Mouse (Mus musculus) intestine, embryonic 15.5 days (tissue): ENCODE results near the gene Unc13b. TPM values are rescaled to one million over a fixed set of nuclear protein-coding genes. Genes with fewer than 3 reads are reported as not detected.
A peak's percentile ranks its signal among the peaks of the same experiment; 100 is the strongest.

Experiments
- ATAC-seq: fragments of 200-750 bp; cut with Nextera tagmentation; 2 replicates; pipeline ENCODE4 v1.8.0; 2017; ENCODE audit warnings: moderate TSS enrichment, moderate library complexity
- H3K27ac ChIP-seq: fragments of 300-500 bp; sonication (generic); 2 replicates; pipeline ENCODE4 v1.5.1; 2015; ENCODE audit warnings: mild to moderate bottlenecking, inconsistent platforms
- H3K27me3 ChIP-seq: fragments of 300-500 bp; sonication (generic); replicated peaks from 2 replicates; pipeline ENCODE4 v1.6.1; 2015; ENCODE audit warnings: inconsistent platforms
- H3K36me3 ChIP-seq: fragments of 300-500 bp; sonication (generic); 2 replicates; pipeline ENCODE4 v1.6.1; 2015; ENCODE audit warnings: inconsistent platforms
- H3K4me1 ChIP-seq: fragments of 300-500 bp; sonication (generic); replicated peaks from 2 replicates; pipeline ENCODE4 v1.6.1; 2015; ENCODE audit warnings: inconsistent platforms
- H3K4me2 ChIP-seq: fragments of 300-500 bp; sonication (generic); replicated peaks from 2 replicates; pipeline ENCODE4 v1.6.1; 2015; ENCODE audit warnings: mild to moderate bottlenecking, inconsistent platforms
- H3K4me3 ChIP-seq: fragments of 300-500 bp; sonication (generic); replicated peaks from 2 replicates; pipeline ENCODE4 v1.5.1; 2015; ENCODE audit warnings: inconsistent platforms
- H3K9ac ChIP-seq: fragments of 300-500 bp; sonication (generic); 2 replicates; pipeline ENCODE4 v1.6.1; 2015; ENCODE audit warnings: inconsistent platforms
- H3K9me3 ChIP-seq: fragments of 300-500 bp; sonication (generic); 2 replicates; pipeline ENCODE4 v1.6.1; 2016; ENCODE audit warnings: inconsistent platforms
- WGBS: fragments of 180-500 bp; shearing (Covaris S2); methylation state at CpG from one replicate; pipeline ENCODE4 v1.1.7; 2015; 5-methylcytosine and 5-hydroxymethylcytosine counted together
- polyA plus RNA-seq: library from polyadenylated mRNA; unstranded; fragments of >200 nt; fragmentation: Nextera tagmentation; extraction: Ambion mirVana; gene quantifications from 2 replicates; pipeline ENCODE4 v1.2.1, GENCODE M21; 2015

The Unc13b gene
- polyA plus RNA-seq, 1 experiment from 2014 or later = 6.0 TPM

DNA sequence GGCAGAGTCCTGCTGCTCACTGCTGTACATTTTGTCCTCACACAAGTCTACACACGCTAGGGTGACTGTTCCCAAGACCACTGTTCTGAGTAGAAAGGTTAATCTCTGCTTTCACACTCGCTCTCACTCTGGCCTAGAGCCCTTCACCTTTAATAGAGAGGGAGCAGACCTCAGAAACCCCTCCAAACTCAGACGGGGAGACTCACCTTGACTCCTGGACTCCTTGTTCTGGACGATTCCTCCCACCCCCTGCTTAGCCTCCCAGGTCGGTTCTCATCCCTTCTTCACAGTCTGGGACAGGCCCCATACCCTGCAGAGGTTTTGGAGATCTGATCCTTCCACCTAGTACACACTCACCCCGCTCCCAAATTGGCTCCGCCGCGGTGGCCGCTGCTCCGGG lies 19.1 kb upstream of the Unc13b start:
- peak overlapping the region; percentile 72 for H3K27ac ChIP-seq
- ATAC-seq = peak; percentile 27
- 4% methylated on average over 11 of the region's 11 CpGs for WGBS

DNA sequence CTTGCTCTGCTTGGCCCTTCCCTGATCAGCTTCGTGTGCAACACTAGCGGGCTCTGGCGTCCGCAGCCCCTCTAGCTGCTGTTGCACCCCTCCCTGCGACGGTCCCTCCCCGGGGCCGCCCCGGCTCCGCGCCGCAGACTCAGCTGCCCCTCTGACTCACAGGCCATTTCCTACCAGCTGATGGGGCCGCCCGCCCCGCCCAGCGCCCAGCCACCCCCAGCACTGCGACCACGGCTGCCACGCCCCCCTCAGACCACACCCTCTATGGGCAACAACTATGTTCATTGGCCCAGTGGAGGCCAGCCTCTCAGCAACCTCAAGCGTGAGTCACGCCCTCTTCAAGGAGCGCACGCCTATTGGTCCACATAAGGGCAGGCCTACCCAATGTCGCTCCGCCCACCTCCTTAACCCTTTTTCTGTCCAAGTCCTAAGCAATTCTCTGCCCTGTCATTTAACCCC lies 18.6 kb upstream of the Unc13b start:
- peak overlapping the region; percentile 72 for H3K27ac ChIP-seq
- H3K36me3 ChIP-seq = peaks cover 3% of the 10 kb centered on the region; the same call in 1 of the 2 replicates
- H3K9ac ChIP-seq = peak overlapping the region; percentile 71
- H3K27me3 ChIP-seq = no peaks in the 10 kb centered on the region
- H3K9me3 ChIP-seq = no peaks in the 10 kb centered on the region
- peak overlapping the region; percentile 83 for H3K4me2 ChIP-seq
- peak; percentile 98 for ATAC-seq
- peak overlapping the region; percentile 67 for H3K4me3 ChIP-seq
- 0% methylated on average over 25 of the region's 25 CpGs for WGBS
- peaks cover 23% of the 10 kb centered on the region for H3K4me1 ChIP-seq

More for the DNA sequence above, 19.1 kb upstream of the Unc13b start:
- Histone ChIP-seq H3K27me3 (no peaks in the 10 kb centered on the region), H3K9ac (peak overlapping the region; percentile 71), H3K9me3 (no peaks in the 10 kb centered on the region), H3K4me2 (peak overlapping the region; percentile 83), H3K4me3 (peak overlapping the region; percentile 67), H3K4me1 (peaks cover 19% of the 10 kb centered on the region), H3K36me3 (peaks cover 3% of the 10 kb centered on the region; the same call in 1 of the 2 replicates)

DNA sequence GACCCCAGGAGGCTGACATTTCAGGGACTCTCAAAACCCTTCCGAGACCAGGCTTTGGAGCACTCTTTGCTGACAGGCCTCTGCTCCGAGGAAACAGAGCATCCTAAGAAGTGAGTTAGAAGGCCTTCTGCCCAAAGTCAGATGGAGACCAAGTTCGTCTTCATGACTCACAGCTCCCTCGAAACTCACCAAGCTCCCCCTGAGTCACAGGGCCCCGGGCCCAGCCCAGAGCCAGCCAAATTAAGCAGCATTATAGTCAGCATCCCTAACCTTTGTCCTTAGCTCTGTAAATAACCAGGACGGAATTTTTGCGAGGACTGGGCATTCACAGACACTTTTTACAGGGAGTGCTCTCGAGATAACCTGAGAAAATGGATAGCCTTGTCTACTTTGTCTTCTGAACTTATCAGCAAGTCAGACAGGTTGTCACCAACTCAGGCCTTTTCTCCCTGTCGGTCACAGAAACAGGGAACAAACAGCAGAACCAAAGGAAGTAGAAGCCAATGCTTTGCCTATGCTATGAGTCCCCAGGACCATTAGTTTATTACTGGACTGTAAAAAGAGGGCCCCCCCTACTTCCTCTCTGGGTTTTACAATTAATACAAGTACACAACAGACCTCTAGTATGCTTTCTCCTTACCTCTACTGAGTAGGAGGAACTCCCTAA lies 17.7 kb upstream of the Unc13b start:
- Histone ChIP-seq H3K9ac (no peak overlapping the region), H3K27ac (no peak overlapping the region), H3K36me3 (peaks cover 3% of the 10 kb centered on the region; the same call in 1 of the 2 replicates), H3K4me1 (peaks cover 23% of the 10 kb centered on the region), H3K4me2 (no peak overlapping the region), H3K4me3 (no peak overlapping the region), H3K27me3 (no peaks in the 10 kb centered on the region), H3K9me3 (no peaks in the 10 kb centered on the region)
- 69% methylated on average over 9 of the region's 9 CpGs for whole genome bisulfite sequencing
- ATAC-seq = no peak

DNA sequence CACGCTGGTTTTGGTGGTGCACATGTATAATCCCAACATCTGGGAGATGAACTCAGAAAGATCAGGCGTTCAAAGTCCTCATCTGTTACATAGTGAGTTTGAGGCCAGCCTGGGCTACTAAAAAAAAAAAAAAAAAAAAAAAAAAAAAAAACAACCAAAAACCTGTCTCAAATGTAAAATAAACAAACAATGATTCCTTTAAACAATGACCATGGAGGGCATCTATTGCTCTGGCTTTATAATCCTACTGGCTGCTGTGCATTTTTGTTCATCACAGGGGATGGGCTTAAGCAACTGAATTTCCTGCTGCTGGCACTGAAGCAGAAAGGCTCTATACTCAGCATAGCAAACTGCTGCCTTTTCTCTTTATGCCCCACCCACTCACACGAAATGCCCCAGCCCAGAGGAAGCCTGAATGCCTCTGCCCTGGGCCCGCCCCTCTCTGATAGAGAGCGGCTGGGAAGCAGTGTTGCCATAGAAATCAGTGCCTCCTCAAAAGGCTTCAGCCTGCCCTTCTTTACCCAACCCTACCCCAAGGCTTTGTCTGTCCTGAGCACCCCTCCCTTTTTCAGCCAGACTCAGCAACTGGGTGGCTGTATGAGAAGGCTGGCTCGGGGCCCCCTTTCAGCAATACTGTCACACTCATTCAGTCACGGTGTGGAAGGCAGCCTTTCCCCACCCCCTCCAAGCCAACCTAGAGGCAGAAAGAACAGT lies 15.0 kb upstream of the Unc13b start:
- H3K4me2 ChIP-seq = peak overlapping the region; percentile 47
- H3K4me1 ChIP-seq = peaks cover 20% of the 10 kb centered on the region
- no peak overlapping the region for H3K4me3 ChIP-seq
- ATAC-seq = peak; percentile 6; the same call in 1 of the 2 replicates
- H3K9me3 ChIP-seq = no peaks in the 10 kb centered on the region
- no peaks in the 10 kb centered on the region for H3K27me3 ChIP-seq
- peak overlapping the region; percentile 56 for H3K27ac ChIP-seq
- WGBS = 17% methylated on average over 7 of the region's 7 CpGs
- H3K36me3 ChIP-seq = no peaks in the 10 kb centered on the region
- no peak overlapping the region for H3K9ac ChIP-seq

DNA sequence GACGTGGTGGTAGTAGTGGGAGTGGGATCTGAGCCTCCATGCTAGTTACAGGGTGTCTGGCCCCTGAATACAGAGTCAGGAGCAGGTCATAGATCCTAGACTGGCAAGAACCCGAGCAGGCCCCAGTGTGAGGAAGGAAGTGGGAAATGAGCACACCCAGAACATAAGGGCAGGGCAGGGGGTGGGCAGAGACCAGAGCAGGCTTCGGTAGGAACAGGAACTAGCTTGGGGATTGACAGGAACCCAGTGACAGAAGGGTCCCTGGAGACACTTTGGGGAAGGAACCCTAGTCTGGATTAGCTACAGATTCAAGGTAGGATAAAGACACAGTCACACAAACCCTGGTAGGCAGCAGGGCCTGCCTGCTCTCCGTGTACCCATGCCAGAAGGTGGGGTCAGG lies 14.1 kb upstream of the Unc13b start:
- Histone ChIP-seq H3K4me3 (peak overlapping the region; percentile 52; the same call in 1 of the 2 replicates), H3K4me1 (peaks cover 13% of the 10 kb centered on the region), H3K36me3 (no peaks in the 10 kb centered on the region), H3K9me3 (no peaks in the 10 kb centered on the region), H3K9ac (0 out of 2 replicates have a peak overlapping the region, but pooled peaks have one; percentile 47), H3K27ac (no peak overlapping the region), H3K27me3 (no peaks in the 10 kb centered on the region), H3K4me2 (peak overlapping the region; percentile 76)
- WGBS = 26% methylated on average over 4 of the region's 4 CpGs
- ATAC-seq = no peak

DNA sequence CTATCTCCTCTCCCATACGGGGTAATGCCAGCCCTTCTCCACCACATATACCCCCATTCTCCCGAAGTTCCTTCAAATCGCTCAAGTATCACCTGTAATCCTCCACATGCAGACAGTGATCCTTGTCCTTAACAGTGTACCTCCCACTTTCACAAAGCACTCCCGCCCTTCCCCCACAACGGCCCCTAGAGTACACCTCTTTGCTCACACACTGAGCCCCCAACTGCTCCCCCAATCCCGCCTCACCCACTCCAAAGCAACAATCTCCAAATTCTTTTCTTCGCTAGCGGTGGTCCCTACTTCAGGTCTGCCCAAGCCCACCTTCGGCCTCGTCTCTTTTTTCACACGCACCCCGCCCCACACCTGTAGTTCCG lies 13.5 kb upstream of the Unc13b start:
- Histone ChIP-seq H3K4me3 (peak overlapping the region; percentile 52), H3K27ac (no peak overlapping the region), H3K9ac (peak overlapping the region; percentile 47; the same call in 1 of the 2 replicates), H3K9me3 (no peaks in the 10 kb centered on the region), H3K4me2 (peak overlapping the region; percentile 76), H3K36me3 (no peaks in the 10 kb centered on the region), H3K4me1 (peaks cover 13% of the 10 kb centered on the region), H3K27me3 (no peaks in the 10 kb centered on the region)
- peak; percentile 11; the same call in 1 of the 2 replicates for ATAC-seq
- 7% methylated on average over 13 of the region's 13 CpGs for WGBS

DNA sequence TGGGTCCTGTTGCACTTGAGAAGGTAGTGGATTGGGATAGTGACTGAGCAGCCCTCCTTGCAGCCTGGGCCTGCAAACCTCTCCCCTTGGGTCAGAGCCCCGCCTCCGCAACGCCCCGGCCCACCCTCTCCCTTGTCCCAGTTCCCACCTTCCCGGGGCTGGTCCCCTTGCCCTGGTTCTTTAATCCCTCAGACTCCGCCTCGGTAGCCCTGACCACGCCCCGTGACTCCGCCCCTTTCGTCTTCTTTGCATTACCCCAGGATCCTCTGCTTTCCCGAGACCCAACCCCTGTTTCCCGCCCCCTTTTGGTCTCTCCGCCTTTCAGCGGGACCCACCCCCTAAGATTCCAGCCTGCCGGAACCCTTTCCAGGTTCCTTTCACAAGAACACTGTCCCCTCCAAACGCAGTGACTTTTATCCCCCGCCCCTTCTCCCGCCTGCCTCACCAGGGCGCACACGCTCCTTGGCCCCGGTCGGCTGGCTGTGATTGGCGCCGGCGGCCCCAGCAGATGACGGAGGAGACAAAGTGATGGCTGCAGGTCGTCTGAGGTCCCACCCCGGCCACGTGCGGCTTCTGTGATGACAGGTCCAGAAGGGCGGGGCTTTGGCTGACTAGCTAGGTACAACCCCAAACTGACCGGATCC lies 13.0 kb upstream of the Unc13b start, which contains the start of gene Fam214b:
Gene Fam214b, minus strand, starts transcription at position 562 of the 644 bp plus-strand sequence.
- Histone ChIP-seq H3K4me3 (peak within 1 kb of the TSS; percentile 52), H3K27ac (peak within 1 kb of the TSS; percentile 52; the same call in 1 of the 2 replicates), H3K9me3 (no peaks in the 10 kb centered on the region), H3K9ac (peak within 1 kb of the TSS; percentile 47), H3K4me1 (peaks cover 13% of the 10 kb centered on the region), H3K4me2 (peak within 1 kb of the TSS; percentile 76), H3K27me3 (no peaks in the 10 kb centered on the region), H3K36me3 (no peaks in the 10 kb centered on the region)
- ATAC-seq = peak; percentile 96
- under 1% methylated on average over 33 of the region's 33 CpGs for WGBS

DNA sequence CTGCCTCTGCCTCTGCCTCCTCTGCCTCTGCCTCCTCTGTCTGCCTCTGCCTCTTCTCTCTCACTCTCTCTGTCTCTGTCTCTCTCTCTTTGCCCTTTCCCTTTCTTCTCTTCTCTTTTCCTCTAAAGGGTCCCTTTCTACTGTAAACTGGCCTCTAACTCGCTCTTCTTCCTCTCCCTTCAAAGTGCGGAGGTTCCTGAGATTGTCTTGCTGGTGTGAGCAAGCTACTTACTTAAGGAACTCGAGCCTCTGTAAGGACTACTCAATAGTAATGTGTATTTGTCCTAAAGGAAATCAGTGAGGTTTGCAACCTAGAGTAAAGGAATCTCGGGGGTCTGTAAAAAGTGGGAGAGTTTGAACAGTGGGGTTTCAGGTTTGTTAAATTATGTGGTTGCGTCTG lies 12.1 kb upstream of the Unc13b start:
- 60% methylated on average over 5 of the region's 5 CpGs for WGBS
- no peak for ATAC-seq

DNA sequence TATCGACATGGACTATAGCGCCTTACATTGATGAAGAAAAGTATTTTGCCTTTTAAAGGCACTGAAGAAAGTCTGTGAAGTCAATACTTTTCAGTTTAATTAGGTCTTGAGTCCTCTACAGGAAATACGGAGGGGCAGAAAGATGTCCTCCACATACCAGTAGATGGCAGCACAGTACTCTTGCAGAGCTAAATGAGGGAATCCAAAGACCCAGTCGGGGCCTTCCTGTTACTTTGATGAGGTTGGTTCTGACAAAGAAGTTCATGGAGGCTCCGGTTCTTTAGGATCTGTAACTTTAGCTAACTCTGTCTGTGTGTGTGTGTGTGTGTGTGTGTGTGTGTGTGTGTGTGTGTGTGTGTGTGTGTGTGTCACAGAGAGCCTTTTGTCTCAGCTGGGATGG lies 11.5 kb upstream of the Unc13b start:
- Histone ChIP-seq H3K27me3 (no peaks in the 10 kb centered on the region), H3K9ac (no peak overlapping the region), H3K4me1 (peaks cover 13% of the 10 kb centered on the region), H3K27ac (no peak overlapping the region), H3K9me3 (no peaks in the 10 kb centered on the region), H3K36me3 (no peaks in the 10 kb centered on the region), H3K4me3 (no peak overlapping the region), H3K4me2 (no peak overlapping the region)
- no peak for ATAC-seq
- 6% methylated on average over 5 of the region's 5 CpGs for WGBS

More for the DNA sequence above, 12.1 kb upstream of the Unc13b start:
- Histone ChIP-seq H3K27me3 (no peaks in the 10 kb centered on the region), H3K9ac (no peak overlapping the region), H3K4me3 (no peak overlapping the region), H3K4me1 (peaks cover 13% of the 10 kb centered on the region), H3K27ac (no peak overlapping the region), H3K4me2 (peak overlapping the region; percentile 76; the same call in 1 of the 2 replicates), H3K36me3 (no peaks in the 10 kb centered on the region), H3K9me3 (no peaks in the 10 kb centered on the region)

DNA sequence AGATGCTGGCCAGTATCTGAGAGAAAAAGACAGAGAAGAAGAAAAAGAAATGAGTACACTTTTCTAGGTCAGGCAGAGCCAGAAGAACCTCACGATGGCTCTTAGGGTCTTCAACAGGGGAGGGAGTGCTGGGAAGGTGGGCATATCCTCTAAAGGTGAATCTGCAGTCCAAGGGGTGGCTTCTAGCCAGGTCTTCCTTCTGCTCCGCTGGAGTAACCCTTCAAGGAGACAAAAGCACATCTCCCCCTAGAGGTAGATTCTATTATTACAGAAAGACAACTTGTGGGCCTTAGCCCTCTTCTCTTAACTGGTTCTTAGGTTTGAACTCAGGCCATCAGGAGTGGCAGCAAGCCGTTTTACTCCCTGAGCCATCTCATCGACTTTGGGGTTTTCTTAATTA lies 6.1 kb upstream of the Unc13b start:
- H3K27ac ChIP-seq = no peak overlapping the region
- no peaks in the 10 kb centered on the region for H3K4me1 ChIP-seq
- no peaks in the 10 kb centered on the region for H3K9me3 ChIP-seq
- H3K4me2 ChIP-seq = no peak overlapping the region
- H3K27me3 ChIP-seq = no peaks in the 10 kb centered on the region
- H3K36me3 ChIP-seq = no peaks in the 10 kb centered on the region
- WGBS = 17% methylated on average over 4 of the region's 4 CpGs
- H3K4me3 ChIP-seq = no peak overlapping the region
- no peak overlapping the region for H3K9ac ChIP-seq
- peak; percentile 52 for ATAC-seq

DNA sequence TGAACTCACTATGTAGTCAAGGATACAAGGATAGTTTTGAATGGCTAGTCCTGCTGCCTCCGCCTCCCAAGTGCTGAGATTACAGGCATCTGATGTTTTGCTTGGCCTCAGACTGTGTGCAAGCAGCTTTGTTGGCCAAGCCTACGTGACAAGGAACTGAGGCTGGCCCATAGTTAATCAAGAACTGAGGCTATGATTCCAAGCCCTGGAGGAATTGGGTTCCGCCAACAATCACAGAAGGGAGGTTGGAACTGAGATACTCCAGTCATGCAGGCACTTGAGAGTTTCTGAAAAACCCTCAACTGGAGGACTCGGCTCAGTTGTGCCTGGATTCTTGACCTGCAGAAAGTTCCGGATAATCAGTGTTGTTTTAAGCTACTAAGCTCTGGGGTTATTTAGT lies 1.1 kb upstream of the Unc13b start:
- no peak overlapping the region for H3K27ac ChIP-seq
- ATAC-seq = no peak
- no peak overlapping the region for H3K4me3 ChIP-seq
- H3K9ac ChIP-seq = no peak overlapping the region
- WGBS = 91% methylated on average over 5 of the region's 5 CpGs
- no peaks in the 10 kb centered on the region for H3K4me1 ChIP-seq
- H3K27me3 ChIP-seq = 0 out of 2 replicates have a peak, but pooled peaks cover 4% of the 10 kb centered on the region
- no peaks in the 10 kb centered on the region for H3K9me3 ChIP-seq
- H3K36me3 ChIP-seq = no peaks in the 10 kb centered on the region
- H3K4me2 ChIP-seq = no peak overlapping the region

DNA sequence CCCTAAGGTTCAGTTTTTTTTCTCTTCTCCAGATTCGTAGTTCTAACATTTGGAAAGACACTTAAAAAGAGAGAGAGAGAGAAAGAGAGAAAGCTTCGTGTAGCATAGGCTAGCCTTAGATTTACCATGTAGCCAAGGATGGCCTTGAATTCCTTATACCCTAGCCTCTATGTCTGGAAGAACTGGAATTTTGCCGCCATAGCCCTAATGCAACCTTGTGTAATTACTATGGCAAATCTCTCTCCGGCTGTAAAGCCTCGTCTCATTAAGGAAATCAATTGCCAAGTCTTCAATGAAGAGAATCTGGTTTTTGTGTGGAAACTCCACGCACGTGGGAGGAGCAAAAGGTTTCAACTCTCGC lies 381 bp upstream of the Unc13b start:
- Histone ChIP-seq H3K27ac (no peak overlapping the region), H3K27me3 (0 out of 2 replicates have a peak, but pooled peaks cover 4% of the 10 kb centered on the region), H3K4me3 (peak overlapping the region; percentile 79), H3K4me1 (no peaks in the 10 kb centered on the region), H3K9me3 (no peaks in the 10 kb centered on the region), H3K4me2 (peak overlapping the region; percentile 92), H3K9ac (no peak overlapping the region), H3K36me3 (no peaks in the 10 kb centered on the region)
- WGBS = 19% methylated on average over 8 of the region's 8 CpGs
- ATAC-seq = peak; percentile 39
